Mouse (Mus musculus): ENCODE measurements at regions not wholly inside any gene's neighbourhood (a gene's known extent, or its start where the extent isn't known, plus 50 kb on each side); places are given as distances from the start of the nearest gene placed in this dataset.

DNA sequence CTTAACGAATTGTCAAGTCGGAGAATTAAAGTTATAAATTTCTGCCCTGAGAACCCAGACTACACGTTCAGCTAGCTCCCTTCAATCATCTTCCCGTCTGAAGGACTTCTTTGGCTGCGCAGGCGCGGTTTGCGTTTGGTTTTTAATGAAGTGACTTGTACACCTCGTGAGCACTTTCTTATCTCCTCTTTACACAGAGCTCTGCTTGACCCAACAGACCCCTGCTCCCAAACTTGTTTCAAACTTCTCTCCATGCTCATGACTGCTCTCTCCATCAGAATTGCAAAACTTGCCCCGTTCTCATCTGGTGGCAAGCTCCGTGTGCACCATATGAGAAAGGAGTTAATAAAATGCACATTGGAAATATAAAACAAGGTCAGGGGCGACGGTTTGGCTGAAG lies 257.2 kb upstream of the Nt5e start:
- no peak for DNase-seq

DNA sequence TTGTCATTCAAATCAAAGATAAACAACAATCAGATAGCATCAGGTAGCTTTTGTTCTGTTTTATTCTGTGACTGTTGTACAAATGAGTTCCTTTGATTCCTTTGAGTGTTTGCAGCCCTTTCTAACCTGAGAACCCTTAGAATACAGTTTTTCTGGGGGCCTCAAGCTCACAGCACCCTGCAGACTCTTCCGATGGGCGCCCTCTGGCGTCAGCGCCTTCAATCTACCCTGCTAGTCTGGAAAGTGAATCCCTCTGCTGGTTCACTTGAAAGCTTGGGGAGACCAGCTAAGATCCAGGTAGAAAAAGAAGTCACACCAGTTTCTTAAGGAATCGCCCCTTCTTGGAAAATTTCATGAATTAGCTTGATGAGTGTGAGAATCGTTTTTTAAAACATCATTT lies 253.8 kb upstream of the Nt5e start:
- DNase-seq, result peak; percentile 34 to 40

- DNase-seq, result no peak
These were observed 253.4 kb upstream of the Nt5e start for GRCm38 (mm10) chr9:88073579-88073978.

DNA sequence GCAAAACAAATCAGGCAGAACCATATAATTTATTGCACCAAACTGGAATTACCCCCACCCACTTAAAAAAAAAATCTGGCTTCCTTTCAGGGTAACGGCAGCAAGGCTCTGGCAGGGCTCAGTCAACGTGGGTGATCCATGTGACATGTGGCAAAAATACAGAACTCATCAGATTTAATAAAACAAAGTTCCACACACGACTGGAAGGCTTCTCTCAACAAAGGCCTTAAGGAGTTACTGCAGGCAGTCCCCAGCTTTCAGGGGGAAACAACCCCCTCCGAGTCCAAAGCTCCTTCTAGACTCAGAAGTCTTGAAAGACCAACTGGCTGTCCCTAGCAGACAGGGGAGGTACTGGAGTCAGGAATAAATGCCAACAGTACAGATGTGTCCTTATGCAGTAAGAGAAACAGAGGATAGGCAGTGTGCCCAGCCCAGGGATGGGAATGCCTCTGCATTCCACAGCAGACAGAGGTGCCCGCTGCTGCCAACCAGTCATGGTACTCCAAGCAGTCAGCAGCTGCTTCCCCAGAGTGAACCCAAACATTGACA lies 244.0 kb upstream of the Nt5e start:
- no peak for DNase-seq

- no peak for DNase-seq
These were observed 241.7 kb upstream of the Nt5e start for GRCm38 (mm10) chr9:88085181-88085816.

DNA sequence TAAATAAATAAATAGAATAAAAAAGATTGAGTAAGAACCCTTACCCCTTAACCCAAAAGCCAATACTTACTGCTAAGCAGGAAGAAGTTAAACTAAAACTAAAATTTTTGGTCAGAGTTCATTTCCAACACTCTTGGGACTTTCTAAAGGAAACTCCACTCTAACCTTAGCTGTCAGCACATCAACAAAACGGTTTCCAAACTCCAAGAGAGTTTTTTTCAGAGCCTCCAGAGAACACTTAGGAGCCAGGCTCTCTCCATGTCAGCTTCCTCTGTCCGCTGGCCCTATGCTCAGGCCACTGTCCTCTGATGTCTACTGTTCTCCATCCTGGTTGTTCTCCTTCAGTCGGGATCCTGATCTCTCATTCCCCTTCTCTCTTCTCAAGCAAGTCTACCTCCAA lies 241.1 kb upstream of the Nt5e start:
- DNase-seq, result no peak

- DNase-seq, result no peak
These were observed 235.0 kb upstream of the Nt5e start for GRCm38 (mm10) chr9:88091781-88092527.

DNA sequence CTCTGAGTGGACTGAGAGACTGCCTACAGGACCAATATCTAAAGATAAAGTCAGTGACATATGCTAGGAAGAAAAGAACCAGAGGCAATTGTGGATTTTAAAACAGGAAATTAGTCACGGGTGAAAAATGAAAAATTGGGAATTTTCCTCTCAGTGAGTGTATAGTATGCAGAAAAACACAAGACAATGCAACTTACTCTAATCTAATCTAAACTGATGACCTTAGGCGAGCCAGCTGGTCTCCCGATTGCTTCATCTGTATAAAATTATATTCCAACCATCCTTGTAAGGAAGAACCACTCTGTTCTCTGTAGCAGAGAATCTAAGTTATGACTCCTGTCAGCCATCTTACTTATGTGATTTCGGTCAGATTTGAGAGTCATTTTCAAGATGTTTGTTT lies 234.4 kb upstream of the Nt5e start:
- no peak for DNase-seq

DNA sequence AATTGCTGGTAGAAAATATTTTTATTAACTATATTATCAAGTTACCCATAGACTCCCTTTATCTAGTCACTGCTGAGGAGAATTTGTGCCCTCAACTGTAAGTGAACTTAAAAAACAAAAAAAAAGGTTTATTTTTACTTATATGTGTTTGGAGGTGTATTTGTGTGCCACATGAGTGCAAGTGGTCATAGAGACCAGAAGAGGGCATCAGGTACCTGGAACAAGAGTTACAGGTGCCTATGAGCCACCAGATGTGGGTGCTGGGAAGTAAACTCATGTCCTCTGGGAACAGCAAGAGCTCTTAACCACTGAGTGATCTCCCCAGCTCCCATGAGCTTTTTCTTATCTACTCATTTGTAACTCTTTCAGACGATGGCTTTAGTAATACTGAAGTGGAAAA lies 213.9 kb upstream of the Nt5e start:
- no peak for DNase-seq

DNA sequence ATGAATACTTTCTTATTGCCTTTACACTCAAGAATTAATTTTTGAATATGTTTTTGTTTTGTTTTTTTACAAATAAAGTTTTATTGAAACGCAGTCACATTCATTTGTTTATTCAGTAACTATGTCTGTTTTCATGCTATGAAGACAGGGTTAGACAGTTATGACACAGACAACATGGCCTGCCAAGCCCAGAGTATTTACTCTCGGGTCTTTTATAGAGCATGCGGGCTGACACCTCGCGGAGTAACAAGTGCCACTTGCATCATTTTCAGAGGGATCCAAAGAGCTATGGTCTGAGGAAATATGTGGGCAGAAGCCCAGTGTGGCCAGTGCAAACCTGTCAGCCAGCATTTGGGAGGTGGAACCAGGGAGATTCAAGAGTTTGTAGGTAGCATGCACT lies 206.5 kb upstream of the Nt5e start:
- DNase-seq, result no peak

GRCm38 (mm10) chr9:88120963-88121570 lies 205.9 kb upstream of the Nt5e start:
- peak; percentile 18 to 24 for DNase-seq

- no peak for DNase-seq
These were observed 202.5 kb upstream of the Nt5e start for GRCm38 (mm10) chr9:88124322-88125005.

GRCm38 (mm10) chr9:88163025-88163780 lies 163.8 kb upstream of the Nt5e start:
- DNase-seq, result no peak

DNA sequence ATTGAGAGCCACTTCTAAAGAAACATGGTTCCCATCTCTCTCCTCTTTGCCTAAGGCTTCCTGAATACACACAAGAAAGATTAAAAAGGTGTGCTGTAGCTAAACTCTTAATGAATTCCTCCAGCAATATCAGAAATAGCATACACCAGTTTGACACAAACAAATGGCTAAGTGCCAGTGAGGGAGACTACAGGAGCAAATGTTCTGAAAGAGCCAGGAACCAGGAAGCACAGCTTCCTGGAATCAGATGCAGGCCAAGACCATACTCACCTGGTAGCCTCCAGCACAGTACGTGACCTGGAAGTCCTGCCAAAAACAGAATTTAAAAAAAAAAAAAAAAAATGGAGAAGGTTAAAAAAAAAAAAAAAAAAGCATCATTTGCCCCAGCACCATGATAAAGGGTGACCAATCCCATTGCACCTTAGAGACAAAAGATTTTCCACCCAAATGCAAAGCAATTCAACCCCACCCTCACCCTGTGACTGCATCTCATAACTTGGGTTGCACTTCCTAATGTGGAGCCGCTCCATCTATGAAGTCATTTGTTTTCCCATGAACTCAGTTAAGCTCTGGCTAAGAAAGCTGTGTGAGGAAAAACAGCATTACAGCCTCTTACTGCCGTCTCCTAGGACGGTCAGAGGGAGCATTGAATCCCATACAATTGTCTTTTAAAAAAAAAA lies 149.3 kb upstream of the Nt5e start:
- peak; percentile 16 to 24 for DNase-seq

GRCm38 (mm10) chr9:88181189-88181994 lies 145.6 kb upstream of the Nt5e start:
- no peak for DNase-seq

GRCm38 (mm10) chr9:88207378-88207777 lies 119.6 kb upstream of the Nt5e start:
- DNase-seq, result no peak

DNA sequence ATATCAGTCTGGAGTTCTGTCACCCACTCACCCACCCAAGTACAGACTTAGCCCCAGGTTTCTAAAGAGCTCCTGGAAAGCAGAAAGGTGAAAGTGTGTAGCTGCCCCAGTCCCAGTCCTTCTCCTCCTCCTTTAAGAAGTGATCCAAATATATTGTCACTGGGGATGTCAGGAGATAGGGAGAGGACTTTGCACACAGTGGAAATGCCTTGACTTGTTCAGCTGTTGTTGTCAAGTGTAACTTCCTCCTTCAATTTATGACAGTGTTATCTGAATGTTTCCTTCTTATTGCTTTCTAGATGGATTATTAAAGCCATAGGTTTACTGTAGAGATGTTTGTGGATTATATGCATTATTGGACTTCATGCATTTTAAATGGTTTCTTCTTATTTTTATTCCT lies 119.0 kb upstream of the Nt5e start:
- no peak for DNase-seq

DNA sequence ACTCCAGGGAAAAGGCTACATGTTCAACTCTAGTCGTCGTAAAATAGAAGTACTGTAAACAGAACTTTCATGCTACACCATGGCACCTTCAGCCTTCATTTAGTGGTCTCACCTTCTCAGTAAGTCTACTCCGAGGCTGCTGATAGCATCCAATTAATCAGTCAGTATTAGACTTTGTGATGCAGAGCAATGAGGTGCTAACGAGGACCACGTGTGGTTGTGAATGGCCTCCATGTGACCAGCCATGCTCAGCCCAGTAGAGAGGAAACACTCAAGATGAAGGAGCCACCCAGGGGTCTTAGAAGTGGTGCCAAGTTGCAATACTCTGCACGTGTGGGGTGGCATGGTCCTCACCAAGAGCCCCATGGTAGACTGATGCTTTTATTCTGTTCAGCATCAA lies 112.2 kb upstream of the Nt5e start:
- no peak for DNase-seq

- DNase-seq, result no peak
These were observed 106.6 kb upstream of the Nt5e start for GRCm38 (mm10) chr9:88220360-88220759.

DNA sequence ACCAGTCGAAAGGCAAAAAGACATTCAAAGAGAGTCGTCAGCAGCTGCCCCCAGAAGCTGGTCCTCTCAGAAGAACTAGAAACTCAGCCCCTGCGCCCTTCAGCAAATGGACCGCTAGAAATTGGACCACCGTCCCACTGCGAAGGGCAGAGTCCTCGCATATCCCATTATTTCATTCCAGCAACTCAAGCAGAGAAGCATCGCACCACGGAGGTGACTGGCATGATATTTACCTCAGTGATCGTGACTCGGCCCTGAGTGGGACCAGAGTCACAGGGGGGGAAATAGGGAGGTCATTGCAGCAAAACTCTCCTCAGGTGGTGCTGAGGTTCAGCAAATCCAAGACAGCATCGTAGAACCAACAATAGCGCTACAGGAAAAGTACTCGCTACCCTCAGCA lies 105.7 kb upstream of the Nt5e start:
- DNase-seq, result no peak

DNA sequence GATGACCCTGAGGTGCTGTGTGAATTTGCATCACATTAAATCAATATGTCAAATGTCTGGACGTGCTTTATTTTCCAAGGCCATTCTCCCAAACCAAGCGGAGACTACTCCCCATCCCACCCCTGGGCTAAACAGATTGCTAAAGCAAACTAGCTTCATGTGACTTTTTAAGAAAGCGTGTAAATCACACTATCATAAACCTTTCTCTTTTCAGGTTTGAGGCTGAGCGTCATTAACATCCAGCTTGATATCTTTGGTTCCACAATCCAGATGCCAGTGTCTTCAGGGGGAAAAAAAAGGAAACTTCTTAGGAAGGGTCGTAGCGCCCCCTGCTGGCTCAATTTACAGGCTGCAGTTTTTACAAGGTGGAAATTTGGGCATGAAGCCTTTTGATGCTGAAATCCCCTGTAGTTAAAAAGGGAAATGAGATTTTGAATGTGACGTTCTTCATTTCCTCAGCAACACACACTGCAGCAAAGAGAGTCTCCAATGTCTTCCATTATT lies 105.1 kb upstream of the Nt5e start:
- peak; percentile 30 to 47 for DNase-seq
